Mouse (Mus musculus) kidney, postnatal 0 days (tissue): ENCODE data around the gene Ldlrap1. TPM values are rescaled to one million over a fixed set of nuclear protein-coding genes. Genes with fewer than 3 reads are reported as not detected.

Source experiments
- ATAC-seq: fragments of 200-750 bp; cut with Nextera tagmentation; replicated peaks from 2 replicates; pipeline ENCODE4 v1.8.0; 2017; ENCODE audit warnings: low read depth, moderate number of reproducible peaks, moderate TSS enrichment, moderate library complexity; ENCODE audit not compliant: low FRiP score
- DNase-seq: peaks from one replicate; pipeline ENCODE4 v3.0.0-alpha.2; 2016; ENCODE audit warnings: low spot score
- H3K27ac ChIP-seq: fragments of 300-500 bp; sonication (generic); 2 replicates; pipeline ENCODE4 v1.5.1; 2014; ENCODE audit warnings: mild to moderate bottlenecking
- H3K27me3 ChIP-seq: fragments of 300-500 bp; sonication (generic); 2 replicates; pipeline ENCODE4 v1.6.1; 2014; ENCODE audit warnings: low read length, mixed read lengths; ENCODE audit not compliant: insufficient read depth
- H3K36me3 ChIP-seq: fragments of 300-500 bp; sonication (generic); 2 replicates; pipeline ENCODE4 v1.6.1; 2014; ENCODE audit warnings: low read length, mixed read lengths; ENCODE audit not compliant: insufficient read depth
- H3K4me1 ChIP-seq: fragments of 300-500 bp; sonication (generic); replicated peaks from 2 replicates; pipeline ENCODE4 v1.6.1; 2014; ENCODE audit warnings: antibody characterized with exemption, low read length, mixed read lengths; ENCODE audit not compliant: insufficient read depth
- H3K4me2 ChIP-seq: fragments of 300-500 bp; sonication (generic); 2 replicates; pipeline ENCODE4 v1.6.1; 2014; ENCODE audit warnings: mild to moderate bottlenecking, low read length, moderate library complexity, mixed read lengths
- H3K4me3 ChIP-seq: fragments of 300-500 bp; sonication (generic); replicated peaks from 2 replicates; pipeline ENCODE4 v1.5.1; 2014; ENCODE audit warnings: low read depth, low read length
- H3K9ac ChIP-seq: fragments of 300-500 bp; sonication (generic); 2 replicates; pipeline ENCODE4 v1.6.1; 2014; ENCODE audit warnings: low read depth, low read length
- H3K9me3 ChIP-seq: fragments of 300-500 bp; sonication (generic); replicated peaks from 2 replicates; pipeline ENCODE4 v1.6.1; 2016; ENCODE audit warnings: low read length, inconsistent platforms, mixed read lengths
- CTCF ChIP-seq: IDR thresholded peaks from 2 replicates; pipeline ENCODE4 v1.5.1; 2016; ENCODE audit warnings: antibody characterized with exemption, low read depth, mild to moderate bottlenecking, moderate library complexity
- WGBS: fragments of 180-500 bp; shearing (Covaris S2); extraction: QIAGEN DNeasy Blood & Tissue Kit; methylation state at CpG from one replicate; pipeline ENCODE4 v1.1.7; 2014; 5-methylcytosine and 5-hydroxymethylcytosine counted together
- polyA plus RNA-seq: library from polyadenylated mRNA; unstranded; fragments of >200 nt; fragmentation: Nextera tagmentation; extraction: Ambion mirVana; gene quantifications from 2 replicates; pipeline ENCODE4 v1.2.1, GENCODE M21; 2015

Gene Ldlrap1
- polyA plus RNA-seq, 1 experiment from 2014 or later: 21.3 TPM

DNA sequence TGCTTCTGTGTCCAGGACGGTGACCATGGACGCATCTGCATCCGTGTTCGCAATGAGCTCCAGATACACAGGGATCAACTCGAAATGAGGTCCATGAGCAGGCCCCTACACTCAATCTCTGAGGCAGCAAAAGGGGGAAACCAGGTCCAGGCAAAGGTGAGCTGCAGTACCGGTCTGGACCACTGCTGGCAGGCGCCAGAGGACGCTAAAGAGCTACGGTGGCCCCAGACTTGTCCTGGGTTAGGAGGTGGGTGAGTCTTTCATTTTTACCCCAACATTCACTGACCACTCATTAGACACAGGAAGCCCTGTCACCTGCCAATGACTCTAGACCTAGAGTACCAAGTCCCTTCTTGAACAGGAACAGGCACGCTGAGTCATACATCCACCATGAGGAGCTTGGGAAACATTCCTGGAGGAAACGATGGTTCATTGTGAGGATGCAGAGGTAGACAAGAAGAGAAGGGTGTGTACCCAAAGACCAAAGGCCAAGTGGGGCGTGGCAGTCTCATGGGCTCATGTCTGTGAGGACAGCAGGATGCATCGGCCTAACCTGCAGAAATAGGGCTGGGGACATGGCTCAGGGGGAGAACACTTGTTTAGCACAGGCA, 42.0 kb downstream of the Ldlrap1 start:
- Histone ChIP-seq H3K4me3 (no peak overlapping the region), H3K27ac (no peak overlapping the region), H3K36me3 (no peaks in the 10 kb centered on the region), H3K9ac (no peak overlapping the region), H3K27me3 (no peaks in the 10 kb centered on the region), H3K9me3 (no peaks in the 10 kb centered on the region), H3K4me1 (peaks cover 7% of the 10 kb centered on the region; the same call in 1 of the 2 replicates), H3K4me2 (no peak overlapping the region)
- TF ChIP-seq CTCF: peak; percentile 56
- DNase-seq (no peak), ATAC-seq (peak; percentile 54)
- 70% methylated on average over 13 of the region's 13 CpGs for WGBS

- Histone ChIP-seq H3K4me3 (no peak overlapping the region), H3K27me3 (no peaks in the 10 kb centered on the region), H3K4me1 (peaks cover 5% of the 10 kb centered on the region; the same call in 1 of the 2 replicates), H3K4me2 (no peak overlapping the region), H3K9me3 (no peaks in the 10 kb centered on the region), H3K9ac (no peak overlapping the region), H3K27ac (no peak overlapping the region), H3K36me3 (no peaks in the 10 kb centered on the region)
- 37% methylated on average over 4 of the region's 4 CpGs for WGBS
- no peak for ATAC-seq
- no peak for TF ChIP-seq CTCF
- peak; percentile 49 for DNase-seq
These were observed 42.9 kb downstream of the Ldlrap1 start for GRCm38 (mm10) chr4:134724974-134725373.

- WGBS: 58% methylated on average over 3 of the region's 3 CpGs
- peak; percentile 38 for DNase-seq
- no peaks in the 10 kb centered on the region for H3K9me3 ChIP-seq
- no peak for ATAC-seq
- no peaks in the 10 kb centered on the region for H3K36me3 ChIP-seq
- no peak overlapping the region for H3K27ac ChIP-seq
- H3K9ac ChIP-seq: no peak overlapping the region
- peaks cover 5% of the 10 kb centered on the region; the same call in 1 of the 2 replicates for H3K4me1 ChIP-seq
- no peaks in the 10 kb centered on the region for H3K27me3 ChIP-seq
- no peak overlapping the region for H3K4me2 ChIP-seq
- no peak overlapping the region for H3K4me3 ChIP-seq
- TF ChIP-seq CTCF: no peak
These were observed 44.6 kb downstream of the Ldlrap1 start for GRCm38 (mm10) chr4:134723251-134723650.

DNA sequence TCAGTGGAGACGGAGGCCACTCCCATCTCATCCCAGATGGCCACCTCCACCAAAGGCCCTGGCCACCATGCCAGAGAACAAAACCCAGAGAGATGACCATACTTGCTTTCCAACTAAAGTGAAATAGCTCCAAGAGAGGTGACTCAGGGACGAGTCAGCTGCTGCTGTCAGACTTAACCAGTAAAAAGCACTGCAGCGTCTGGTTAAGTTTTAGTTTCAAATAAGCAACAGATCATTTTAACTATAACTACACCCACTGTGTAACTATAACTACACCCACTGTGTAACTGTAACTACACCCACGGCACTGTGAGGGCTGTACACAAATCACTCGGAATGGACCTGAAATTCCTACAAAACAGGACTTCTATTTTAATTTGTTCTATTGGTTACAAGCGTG, 46.7 kb downstream of the Ldlrap1 start:
- Histone ChIP-seq H3K36me3 (no peaks in the 10 kb centered on the region), H3K4me2 (no peak overlapping the region), H3K27me3 (no peaks in the 10 kb centered on the region), H3K4me3 (no peak overlapping the region), H3K9me3 (no peaks in the 10 kb centered on the region), H3K4me1 (peaks cover 5% of the 10 kb centered on the region; the same call in 1 of the 2 replicates), H3K9ac (no peak overlapping the region), H3K27ac (no peak overlapping the region)
- no peak for ATAC-seq
- 76% methylated on average over 6 of the region's 6 CpGs for WGBS
- TF ChIP-seq CTCF: no peak
- DNase-seq: no peak

GRCm38 (mm10) chr4:134720371-134720770, 47.5 kb downstream of the Ldlrap1 start:
- Histone ChIP-seq H3K4me3 (no peak overlapping the region), H3K27ac (no peak overlapping the region), H3K36me3 (no peaks in the 10 kb centered on the region), H3K4me1 (peaks cover 5% of the 10 kb centered on the region; the same call in 1 of the 2 replicates), H3K4me2 (no peak overlapping the region), H3K27me3 (no peaks in the 10 kb centered on the region), H3K9me3 (no peaks in the 10 kb centered on the region), H3K9ac (no peak overlapping the region)
- ATAC-seq: no peak
- DNase-seq: no peak
- TF ChIP-seq CTCF: no peak
- WGBS: 73% methylated on average over 3 of the region's 3 CpGs

GRCm38 (mm10) chr4:134719489-134719888, 48.3 kb downstream of the Ldlrap1 start:
- H3K36me3 ChIP-seq: no peaks in the 10 kb centered on the region
- H3K9ac ChIP-seq: no peak overlapping the region
- no peak overlapping the region for H3K27ac ChIP-seq
- no peaks in the 10 kb centered on the region for H3K9me3 ChIP-seq
- H3K4me3 ChIP-seq: no peak overlapping the region
- no peak overlapping the region for H3K4me2 ChIP-seq
- no peaks in the 10 kb centered on the region for H3K4me1 ChIP-seq
- no peak for DNase-seq
- WGBS: 77% methylated on average over 8 of the region's 8 CpGs
- no peaks in the 10 kb centered on the region for H3K27me3 ChIP-seq
- ATAC-seq: no peak
- TF ChIP-seq CTCF: no peak

- 7% methylated on average over 8 of the region's 8 CpGs for WGBS
- Histone ChIP-seq H3K4me1 (no peaks in the 10 kb centered on the region), H3K9ac (0 out of 2 replicates have a peak overlapping the region, but pooled peaks have one; percentile 18)
These were observed 53.9 kb downstream of the Ldlrap1 start for GRCm38 (mm10) chr4:134713937-134714336.

More at GRCm38 (mm10) chr4:134713937-134714336, 53.9 kb downstream of the Ldlrap1 start:
- Histone ChIP-seq H3K9me3 (no peaks in the 10 kb centered on the region), H3K4me2 (no peak overlapping the region), H3K27ac (no peak overlapping the region), H3K27me3 (no peaks in the 10 kb centered on the region), H3K36me3 (no peaks in the 10 kb centered on the region), H3K4me3 (no peak overlapping the region)
- ATAC-seq (peak; percentile 90), DNase-seq (peak; percentile 94)
- peak; percentile 90 for TF ChIP-seq CTCF
